Mouse (Mus musculus) C2C12 (cell line): Measurements from ENCODE around the gene Ppip5k1.

ENCODE experiments used
- CTCF ChIP-seq: IDR thresholded peaks from one replicate; pipeline ENCODE4 v1.5.1; 2011; ENCODE audit not compliant: control insufficient read depth, insufficient read depth, insufficient read length
- MYOG ChIP-seq: IDR thresholded peaks from one replicate; pipeline ENCODE4 v1.6.1; 2011; ENCODE audit not compliant: control insufficient read depth, insufficient read length; ENCODE audit errors: extremely low read depth

DNA sequence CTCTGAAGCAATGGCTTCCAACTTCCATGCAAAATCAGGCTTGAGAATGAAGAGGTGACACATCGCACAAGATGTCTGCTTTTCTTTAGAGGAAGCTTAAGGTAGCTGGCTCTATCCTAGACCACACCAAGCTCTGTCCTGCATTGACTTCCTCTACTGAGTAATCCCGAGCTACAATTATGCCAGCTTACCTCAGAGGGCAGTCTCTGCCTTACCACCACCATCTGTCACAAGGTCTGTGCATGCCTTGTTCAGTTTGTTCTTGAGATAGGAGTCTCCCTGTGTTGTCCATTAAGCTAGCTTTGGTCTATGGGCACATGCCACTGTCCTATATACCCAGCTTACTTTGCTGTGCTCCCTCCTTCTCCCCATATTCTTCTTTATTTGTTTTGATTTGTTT lies 25.7 kb downstream of the Ppip5k1 start:
- TF ChIP-seq CTCF (no peak), MYOG (no peak)
